ENCODE assay signal across 27 mouse cellular contexts in genomic region chr7:6381431-6381830, GRCm38 (mm10). TPM values are rescaled to one million over a fixed set of nuclear protein-coding genes. Genes with fewer than 3 reads are reported as not detected.
DNase-seq lines count a peak whose midpoint lies in the region; ATAC-seq and TF ChIP-seq lines count a peak whose summit lies in the region.
"Had no signal": no experiment of that assay in that cellular context is flagged by ENCODE, and none has a peak within 500 bp of the region (broad histone marks: within the 10 kb centered on the region; RNA-seq: fewer than 3 reads in every experiment).

No protein-coding gene starts in this region.

- no peak for DNase-seq in kidney, postnatal 0 days (ENCODE audit: low spot score)
- DNase-seq in kidney, adult 8-10 months: no peak
- no peak for DNase-seq in midbrain, postnatal 0 days (ENCODE audit: low spot score)
- DNase-seq in ES-CJ7 (ENCODE audit: low read depth, low spot score): peak; percentile 36
- DNase-seq in stomach, postnatal 0 days (ENCODE audit: low spot score): no peak
- no peak for DNase-seq in ovary, postnatal 10 days (ENCODE audit: low spot score)
- DNase-seq: adrenal gland, postnatal 10 days; cerebellum, adult 2 months; cerebellum, postnatal 36 days; heart, postnatal 14 days; kidney, adult 2 months; kidney, postnatal 14 days; thymus, adult 2 months had no signal

- no peak for ATAC-seq in kidney, postnatal 0 days (replicated peaks; ENCODE audit: low FRiP score, low read depth)
- no peak for ATAC-seq in midbrain, postnatal 0 days (ENCODE audit: low FRiP score)
- ATAC-seq in midbrain, embryonic 16.5 days: no peak
- no peak for ATAC-seq in stomach, postnatal 0 days (ENCODE audit: low FRiP score, low TSS enrichment)
- ATAC-seq: CD4-positive, CD25-positive, alpha-beta regulatory T cell, adult 4 months; forebrain, embryonic 14.5 days; midbrain, embryonic 13.5 days had no signal

- WGBS in kidney, postnatal 0 days: 89% methylated on average over 2 of the region's 2 CpGs
- WGBS in midbrain, postnatal 0 days: 78% methylated on average over 2 of the region's 2 CpGs
- WGBS in midbrain, embryonic 16.5 days: 75% methylated on average over 2 of the region's 2 CpGs
- 75% methylated on average over 2 of the region's 2 CpGs for WGBS in stomach, postnatal 0 days

- TF ChIP-seq CTCF in kidney, postnatal 0 days (IDR thresholded peaks at IDR 0.05; ENCODE audit: low read depth): peak; percentile 40
- TF ChIP-seq CTCF in midbrain, postnatal 0 days (IDR thresholded peaks at IDR 0.05): peak; percentile 32
- peak; percentile 39 for TF ChIP-seq CTCF in stomach, postnatal 0 days (IDR thresholded peaks at IDR 0.05; ENCODE audit: low read depth)

- no peak overlapping the region for H3K9ac ChIP-seq in kidney, postnatal 0 days (ENCODE audit: low read depth, low read length)
- H3K9ac ChIP-seq in midbrain, postnatal 0 days (replicated peaks; ENCODE audit: low read length, poor library complexity, severe bottlenecking): no peak overlapping the region
- H3K9ac ChIP-seq in midbrain, embryonic 16.5 days (ENCODE audit: low read depth, low read length): no peak overlapping the region
- no peak overlapping the region for H3K9ac ChIP-seq in stomach, postnatal 0 days (ENCODE audit: low read length)
- H3K9ac ChIP-seq: embryonic facial prominence, embryonic 15.5 days; heart, embryonic 13.5 days; limb, embryonic 15.5 days; liver, embryonic 15.5 days; midbrain, embryonic 13.5 days; neural tube, embryonic 12.5 days had no signal

- no peak overlapping the region for H3K4me2 ChIP-seq in kidney, postnatal 0 days (ENCODE audit: low read length)
- no peak overlapping the region for H3K4me2 ChIP-seq in midbrain, postnatal 0 days (ENCODE audit: low read depth, low read length, poor library complexity, severe bottlenecking)
- H3K4me2 ChIP-seq in midbrain, embryonic 16.5 days (ENCODE audit: low read length): no peak overlapping the region
- no peak overlapping the region for H3K4me2 ChIP-seq in stomach, postnatal 0 days (replicated peaks; ENCODE audit: low read depth)
- H3K4me2 ChIP-seq: limb, embryonic 15.5 days had no signal

- H3K4me1 ChIP-seq in kidney, postnatal 0 days (replicated peaks; ENCODE audit: insufficient read depth, low read length): 0 out of 2 replicates have a peak, but pooled peaks cover 3% of the 10 kb centered on the region
- peaks cover 5% of the 10 kb centered on the region for H3K4me1 ChIP-seq in midbrain, postnatal 0 days (ENCODE audit: insufficient read depth, low read length)
- H3K4me1 ChIP-seq in midbrain, embryonic 16.5 days (ENCODE audit: control insufficient read depth, insufficient read depth, low read length): peaks cover 17% of the 10 kb centered on the region
- peaks cover 3% of the 10 kb centered on the region; the same call in 1 of the 2 replicates for H3K4me1 ChIP-seq in stomach, postnatal 0 days (replicated peaks; ENCODE audit: control insufficient read depth, insufficient read depth)

- H3K27ac ChIP-seq in kidney, postnatal 0 days: no peak overlapping the region
- no peak overlapping the region for H3K27ac ChIP-seq in midbrain, postnatal 0 days (ENCODE audit: low read depth, low read length)
- H3K27ac ChIP-seq in midbrain, embryonic 16.5 days (ENCODE audit: low read length): no peak overlapping the region
- H3K27ac ChIP-seq in stomach, postnatal 0 days (replicated peaks): no peak overlapping the region
- H3K27ac ChIP-seq: embryonic facial prominence, embryonic 15.5 days; heart, embryonic 13.5 days; limb, embryonic 15.5 days; liver, embryonic 15.5 days; midbrain, embryonic 13.5 days; neural tube, embryonic 12.5 days had no signal

- no peak for TF ChIP-seq EP300 in stomach, postnatal 0 days (optimal IDR thresholded peaks at IDR 0.05)

- no peaks in the 10 kb centered on the region for H3K27me3 ChIP-seq in kidney, postnatal 0 days (ENCODE audit: insufficient read depth, low read length)
- H3K27me3 ChIP-seq in midbrain, postnatal 0 days (ENCODE audit: insufficient read depth, low read length): no peaks in the 10 kb centered on the region
- H3K27me3 ChIP-seq in midbrain, embryonic 16.5 days (ENCODE audit: control insufficient read depth, insufficient read depth, low read depth, low read length): no peaks in the 10 kb centered on the region
- no peaks in the 10 kb centered on the region for H3K27me3 ChIP-seq in stomach, postnatal 0 days (ENCODE audit: control insufficient read depth, insufficient read depth, low read length)
- H3K27me3 ChIP-seq: embryonic facial prominence, embryonic 15.5 days; heart, embryonic 13.5 days; limb, embryonic 15.5 days; liver, embryonic 15.5 days; megakaryocyte, embryonic 14.5 days; midbrain, embryonic 13.5 days; neural tube, embryonic 12.5 days had no signal

- no peaks in the 10 kb centered on the region for H3K9me3 ChIP-seq in kidney, postnatal 0 days (replicated peaks; ENCODE audit: low read length)
- H3K9me3 ChIP-seq in midbrain, postnatal 0 days (ENCODE audit: low read length): no peaks in the 10 kb centered on the region
- no peaks in the 10 kb centered on the region for H3K9me3 ChIP-seq in midbrain, embryonic 16.5 days (replicated peaks; ENCODE audit: control insufficient read depth, low read length, poor library complexity, severe bottlenecking)
- no peaks in the 10 kb centered on the region for H3K9me3 ChIP-seq in stomach, postnatal 0 days (ENCODE audit: control insufficient read depth, low read length)
- H3K9me3 ChIP-seq: embryonic facial prominence, embryonic 15.5 days; heart, embryonic 13.5 days; limb, embryonic 15.5 days; liver, embryonic 15.5 days; megakaryocyte, embryonic 14.5 days; midbrain, embryonic 13.5 days; neural tube, embryonic 12.5 days had no signal

- H3K36me3 ChIP-seq in kidney, postnatal 0 days (ENCODE audit: insufficient read depth, low read length): no peaks in the 10 kb centered on the region
- peaks cover 15% of the 10 kb centered on the region; the same call in 1 of the 2 replicates for H3K36me3 ChIP-seq in midbrain, postnatal 0 days (ENCODE audit: insufficient read depth, low read length)
- H3K36me3 ChIP-seq in midbrain, embryonic 16.5 days (ENCODE audit: control insufficient read depth, insufficient read depth, low read length): peaks cover 8% of the 10 kb centered on the region; the same call in 1 of the 2 replicates
- no peaks in the 10 kb centered on the region for H3K36me3 ChIP-seq in stomach, postnatal 0 days (ENCODE audit: control insufficient read depth, insufficient read depth, low read length)
- H3K36me3 ChIP-seq: liver, embryonic 15.5 days; neural tube, embryonic 12.5 days had no signal

- no peak overlapping the region for H3K4me3 ChIP-seq in kidney, postnatal 0 days (replicated peaks; ENCODE audit: low read depth, low read length)
- H3K4me3 ChIP-seq in midbrain, postnatal 0 days (ENCODE audit: low read depth, low read length): no peak overlapping the region
- no peak overlapping the region for H3K4me3 ChIP-seq in midbrain, embryonic 16.5 days (ENCODE audit: low read depth, low read length)
- no peak overlapping the region for H3K4me3 ChIP-seq in stomach, postnatal 0 days (ENCODE audit: low read depth, low read length)
- H3K4me3 ChIP-seq: limb, embryonic 15.5 days; midbrain, embryonic 13.5 days; neural tube, embryonic 12.5 days had no signal

RNA-seq across cellular contexts. Expression of gene Zfp28, which starts 1.7 kb away (rescaled TPM):
- polyA plus RNA-seq in kidney, postnatal 0 days (2015; fragmentation: Nextera tagmentation; extraction: Ambion mirVana): 6.2 and 7.4 TPM in 2 replicates
- 14.8 and 16.5 TPM in 2 replicates for total RNA-seq in midbrain, postnatal 0 days (2014; rRNA removed)
- polyA plus RNA-seq in midbrain, postnatal 0 days (2015; fragmentation: Nextera tagmentation; extraction: Ambion mirVana): 16.4 and 19.5 TPM in 2 replicates
- polyA plus RNA-seq in midbrain, embryonic 16.5 days (2015; fragmentation: Nextera tagmentation; extraction: Ambion mirVana): 13.1 and 17.2 TPM in 2 replicates
- 2.4 and 2.6 TPM in 2 replicates for polyA plus RNA-seq in stomach, postnatal 0 days (2015; fragmentation: Nextera tagmentation; extraction: Ambion mirVana)

RNA-seq across cellular contexts. Expression of gene Smim17, which starts 17.1 kb away (rescaled TPM):
- not detected in 2 replicates for polyA plus RNA-seq in kidney, postnatal 0 days (2015; fragmentation: Nextera tagmentation; extraction: Ambion mirVana)
- total RNA-seq in midbrain, postnatal 0 days (2014; rRNA removed): 19.6 and 21.8 TPM in 2 replicates
- 6.3 and 7.4 TPM in 2 replicates for polyA plus RNA-seq in midbrain, postnatal 0 days (2015; fragmentation: Nextera tagmentation; extraction: Ambion mirVana)
- polyA plus RNA-seq in midbrain, embryonic 16.5 days (2015; fragmentation: Nextera tagmentation; extraction: Ambion mirVana): 5.8 and 7.7 TPM in 2 replicates
- 0.02 and 0.10 TPM in 2 replicates for polyA plus RNA-seq in stomach, postnatal 0 days (2015; fragmentation: Nextera tagmentation; extraction: Ambion mirVana)
- total RNA-seq: granulocyte monocyte progenitor cell, adult 5-6 weeks; heart, postnatal 14 days had no signal
- polyA plus RNA-seq: CD4-positive, CD25-positive, alpha-beta regulatory T cell, adult 4 months; heart, embryonic 13.5 days; liver, embryonic 15.5 days; thymus, adult 2 months had no signal

RNA-seq across cellular contexts. Expression of gene Zfp78, which starts 18.4 kb away (rescaled TPM):
- polyA plus RNA-seq in kidney, postnatal 0 days (2015; fragmentation: Nextera tagmentation; extraction: Ambion mirVana): 1.4 and 2.0 TPM in 2 replicates
- 2.6 and 4.7 TPM in 2 replicates for total RNA-seq in midbrain, postnatal 0 days (2014; rRNA removed)
- 3.3 and 4.3 TPM in 2 replicates for polyA plus RNA-seq in midbrain, postnatal 0 days (2015; fragmentation: Nextera tagmentation; extraction: Ambion mirVana)
- polyA plus RNA-seq in midbrain, embryonic 16.5 days (2015; fragmentation: Nextera tagmentation; extraction: Ambion mirVana): 7.3 and 7.9 TPM in 2 replicates
- 1.0 and 1.9 TPM in 2 replicates for polyA plus RNA-seq in stomach, postnatal 0 days (2015; fragmentation: Nextera tagmentation; extraction: Ambion mirVana)

RNA-seq across cellular contexts. Expression of gene Gm20715, which starts 28.6 kb away (rescaled TPM):
- not detected in 2 replicates for polyA plus RNA-seq in kidney, postnatal 0 days (2015; fragmentation: Nextera tagmentation; extraction: Ambion mirVana)
- total RNA-seq in midbrain, postnatal 0 days (2014; rRNA removed): 0.47 and 0.77 TPM in 2 replicates
- not detected in 2 replicates for polyA plus RNA-seq in midbrain, postnatal 0 days (2015; fragmentation: Nextera tagmentation; extraction: Ambion mirVana)
- 0.05 TPM in 1 of 2 replicates, not detected in the other for polyA plus RNA-seq in midbrain, embryonic 16.5 days (2015; fragmentation: Nextera tagmentation; extraction: Ambion mirVana)
- polyA plus RNA-seq in stomach, postnatal 0 days (2015; fragmentation: Nextera tagmentation; extraction: Ambion mirVana): not detected in 2 replicates
- total RNA-seq: gastrocnemius, adult 8-10 months; heart, postnatal 14 days had no signal
- polyA plus RNA-seq: CD4-positive, CD25-positive, alpha-beta regulatory T cell, adult 4 months; embryonic facial prominence, embryonic 15.5 days; forebrain, embryonic 14.5 days; heart, embryonic 13.5 days; hindbrain, embryonic 11.5 days; kidney, adult 2 months; limb, embryonic 15.5 days; liver, embryonic 15.5 days; neural tube, embryonic 12.5 days; stomach, embryonic 16.5 days; thymus, adult 2 months had no signal

RNA-seq across cellular contexts. Expression of gene Gm3854, which starts 37.9 kb away (rescaled TPM):
- 0.39 and 0.64 TPM in 2 replicates for polyA plus RNA-seq in kidney, postnatal 0 days (2015; fragmentation: Nextera tagmentation; extraction: Ambion mirVana)
- 3.4 and 5.0 TPM in 2 replicates for total RNA-seq in midbrain, postnatal 0 days (2014; rRNA removed)
- 4.5 and 5.6 TPM in 2 replicates for polyA plus RNA-seq in midbrain, postnatal 0 days (2015; fragmentation: Nextera tagmentation; extraction: Ambion mirVana)
- 8.6 TPM in 2 replicates for polyA plus RNA-seq in midbrain, embryonic 16.5 days (2015; fragmentation: Nextera tagmentation; extraction: Ambion mirVana)
- polyA plus RNA-seq in stomach, postnatal 0 days (2015; fragmentation: Nextera tagmentation; extraction: Ambion mirVana): 0.35 and 0.41 TPM in 2 replicates
